Mouse (Mus musculus) C2C12 (cell line): ENCODE measurements around the gene Mpv17l. TPM values are rescaled to one million over a fixed set of nuclear protein-coding genes. Genes with fewer than 3 reads are reported as not detected.
A peak's percentile ranks its signal among the peaks of the same experiment; 100 is the strongest.
"Not testable (repeated sequence)": the region's sequence is repeated elsewhere in the genome, so short reads cannot be mapped to it uniquely, and the experiment has no call there.

ENCODE experiments used
- H3K27me3 ChIP-seq: one replicate; pipeline ENCODE4 v1.6.1; 2011; ENCODE audit not compliant: control insufficient read depth, insufficient read depth, insufficient read length
- H3K36me3 ChIP-seq: one replicate; pipeline ENCODE4 v1.6.1; 2011; ENCODE audit not compliant: control insufficient read depth, insufficient read depth
- H3K4me3 ChIP-seq: one replicate; pipeline ENCODE4 v1.5.1; 2011; ENCODE audit warnings: mild to moderate bottlenecking, control low read depth; ENCODE audit not compliant: poor library complexity, insufficient read depth, severe bottlenecking
- H3K79me2 ChIP-seq: one replicate; pipeline ENCODE4 v1.6.1; 2011; ENCODE audit not compliant: control insufficient read depth, insufficient read depth
- H3K79me3 ChIP-seq: one replicate; pipeline ENCODE4 v1.6.1; 2011; ENCODE audit warnings: low read depth, control low read depth
- H3ac ChIP-seq: one replicate; pipeline ENCODE3; 2011; ENCODE audit warnings: low read depth; ENCODE audit not compliant: control insufficient read depth, insufficient read length
- CEBPB ChIP-seq: IDR thresholded peaks from one replicate; pipeline ENCODE4 v1.6.1; 2011; ENCODE audit warnings: low read depth, mild to moderate bottlenecking, control low read depth, moderate library complexity
- CTCF ChIP-seq: IDR thresholded peaks from one replicate; pipeline ENCODE4 v1.5.1; 2011; ENCODE audit not compliant: control insufficient read depth, insufficient read depth, insufficient read length
- FOSL1 ChIP-seq: IDR thresholded peaks from one replicate; pipeline ENCODE4 v1.8.0; 2011; ENCODE audit warnings: mild to moderate bottlenecking, low read length; ENCODE audit not compliant: poor library complexity, insufficient read depth, severe bottlenecking
- MAX ChIP-seq: IDR thresholded peaks from one replicate; pipeline ENCODE4 v1.6.1; 2011; ENCODE audit warnings: mild to moderate bottlenecking, control low read depth
- MYOD1 ChIP-seq: IDR thresholded peaks from one replicate; pipeline ENCODE4 v1.6.1; 2011; ENCODE audit warnings: low read depth; ENCODE audit not compliant: control insufficient read depth, insufficient read length
- MYOG ChIP-seq: IDR thresholded peaks from one replicate; pipeline ENCODE4 v1.6.1; 2011; ENCODE audit not compliant: control insufficient read depth, insufficient read length; ENCODE audit errors: extremely low read depth
- USF1 ChIP-seq: IDR thresholded peaks from one replicate; pipeline ENCODE4 v1.6.1; 2011; ENCODE audit warnings: low read depth, mild to moderate bottlenecking, control low read depth, moderate library complexity
- polyA plus RNA-seq: library from polyadenylated mRNA; unstranded; fragments of >200 nt; fragmentation: generic; extraction: Trizol; gene quantifications from one replicate; pipeline ENCODE4 v1.2.1, GENCODE M21; 2012; ENCODE audit warnings: missing spikeins

Mpv17l gene
- polyA plus RNA-seq, 1 experiment: 0.51 TPM

- no peaks in the 10 kb centered on the region for H3K79me2 ChIP-seq
- no peak overlapping the region for H3ac ChIP-seq
- no peak overlapping the region for H3K4me3 ChIP-seq
- TF ChIP-seq MYOG (no peak), CTCF (no peak), USF1 (no peak), MYOD1 (no peak), CEBPB (no peak), FOSL1 (no peak), MAX (no peak)
- H3K79me3 ChIP-seq: no peaks in the 10 kb centered on the region
- H3K36me3 ChIP-seq: no peaks in the 10 kb centered on the region
- no peaks in the 10 kb centered on the region for H3K27me3 ChIP-seq
Observed at GRCm38 (mm10) chr16:13951245-13951644, 48.3 kb downstream of the Mpv17l start.

GRCm38 (mm10) chr16:13962053-13962452, 59.1 kb downstream of the Mpv17l start:
- no peaks in the 10 kb centered on the region for H3K79me3 ChIP-seq
- no peaks in the 10 kb centered on the region for H3K27me3 ChIP-seq
- no peak overlapping the region for H3ac ChIP-seq
- TF ChIP-seq MYOG: no peak
- TF ChIP-seq MYOD1: no peak
- H3K4me3 ChIP-seq: no peak overlapping the region
- H3K79me2 ChIP-seq: no peaks in the 10 kb centered on the region
- H3K36me3 ChIP-seq: no peaks in the 10 kb centered on the region

- no peaks in the 10 kb centered on the region for H3K79me3 ChIP-seq
- no peak overlapping the region for H3K4me3 ChIP-seq
- H3K27me3 ChIP-seq: no peaks in the 10 kb centered on the region
- H3K36me3 ChIP-seq: no peaks in the 10 kb centered on the region
- no peak overlapping the region for H3ac ChIP-seq
- no peaks in the 10 kb centered on the region for H3K79me2 ChIP-seq
- TF ChIP-seq CEBPB (peak; percentile 77), MYOD1 (no peak)
Observed at GRCm38 (mm10) chr16:13969096-13969495, 66.1 kb downstream of the Mpv17l start.

- no peaks in the 10 kb centered on the region for H3K79me3 ChIP-seq
- H3K36me3 ChIP-seq: no peaks in the 10 kb centered on the region
- TF ChIP-seq CTCF: no peak
- no peak for TF ChIP-seq USF1
- TF ChIP-seq FOSL1: no peak
- TF ChIP-seq MYOG: no peak
- TF ChIP-seq CEBPB: no peak
- no peak for TF ChIP-seq MYOD1
- no peak for TF ChIP-seq MAX
- H3K79me2 ChIP-seq: no peaks in the 10 kb centered on the region
- no peak overlapping the region for H3K4me3 ChIP-seq
- H3K27me3 ChIP-seq: no peaks in the 10 kb centered on the region
- no peak overlapping the region for H3ac ChIP-seq
Observed at GRCm38 (mm10) chr16:13972051-13972450, 69.1 kb downstream of the Mpv17l start.

- not testable (repeated sequence) for H3K36me3 ChIP-seq, H3K27me3 ChIP-seq, H3ac ChIP-seq, H3K79me2 ChIP-seq, H3K79me3 ChIP-seq, H3K4me3 ChIP-seq
Observed at GRCm38 (mm10) chr16:13976358-13976896, 73.5 kb downstream of the Mpv17l start.

- not testable (repeated sequence) for H3K4me3 ChIP-seq, H3K27me3 ChIP-seq, H3K36me3 ChIP-seq, H3K79me2 ChIP-seq, H3ac ChIP-seq, H3K79me3 ChIP-seq
Observed at GRCm38 (mm10) chr16:13977026-13977425, 74.1 kb downstream of the Mpv17l start.

- not testable (repeated sequence) for H3K36me3 ChIP-seq
Observed at GRCm38 (mm10) chr16:13981726-13982125, 78.8 kb downstream of the Mpv17l start.

More at GRCm38 (mm10) chr16:13981726-13982125, 78.8 kb downstream of the Mpv17l start:
- not testable (repeated sequence) for H3K79me3 ChIP-seq, H3ac ChIP-seq, H3K27me3 ChIP-seq, H3K4me3 ChIP-seq, H3K79me2 ChIP-seq
